In the genomic region with DNA sequence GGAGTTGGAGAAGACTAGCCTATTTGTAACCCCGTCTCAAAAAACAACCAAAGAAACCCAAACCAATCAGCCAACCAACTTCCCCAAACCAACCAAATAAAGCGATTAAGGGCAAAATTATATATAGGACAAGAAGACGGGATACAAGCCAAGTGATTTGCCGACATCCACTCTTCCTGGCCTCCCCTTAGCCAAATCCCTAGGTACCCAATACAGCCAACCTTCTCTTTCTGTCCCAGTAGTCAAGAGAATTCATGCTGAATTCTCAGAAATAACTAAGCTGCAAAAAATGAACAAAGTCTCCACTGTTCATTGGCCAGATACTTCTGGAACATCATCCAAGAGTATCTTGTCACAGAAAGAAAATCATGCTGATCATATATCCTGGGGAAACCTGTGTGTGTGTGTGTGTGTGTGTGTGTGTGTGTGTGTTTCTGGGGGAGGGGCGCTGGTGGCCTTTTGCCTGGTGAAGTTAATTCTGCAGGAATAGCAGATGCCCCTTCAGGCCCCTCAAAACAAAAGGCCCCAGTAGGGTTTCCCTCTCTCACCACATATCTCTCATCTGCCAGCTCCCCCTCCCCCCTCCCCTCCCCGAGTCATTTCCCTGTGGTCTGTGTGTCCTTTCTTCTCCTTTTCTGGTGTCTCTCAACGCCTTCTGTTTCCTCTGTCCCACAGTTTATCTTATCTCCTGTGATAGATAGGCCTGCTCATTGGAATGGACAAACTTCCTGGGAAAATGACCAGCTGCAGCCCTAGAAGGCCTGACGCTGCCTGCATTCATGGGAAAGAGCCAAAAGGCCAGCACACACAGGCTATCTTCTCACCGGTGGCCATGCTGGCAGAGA, we compare ENCODE assay signal across 9 mouse cellular contexts. TPM values are rescaled to one million over a fixed set of nuclear protein-coding genes. Genes with fewer than 3 reads are reported as not detected.
DNase-seq lines count a peak whose midpoint lies in the region; ATAC-seq lines count a peak whose summit lies in the region.
"Had no signal": no experiment of that assay in that cellular context is flagged by ENCODE, and none has a peak within 500 bp of the region (broad histone marks: within the 10 kb centered on the region; RNA-seq: fewer than 3 reads in every experiment).

No protein-coding gene starts in this region.

- no peak overlapping the region for H3K9ac ChIP-seq in hindbrain, embryonic 11.5 days (ENCODE audit: low read depth, low read length)

- ATAC-seq in hindbrain, embryonic 11.5 days (ENCODE audit: low FRiP score): peak; percentile 83

- 48% methylated on average over 9 of the region's 9 CpGs for WGBS in hindbrain, embryonic 11.5 days
- 51% methylated on average over 9 of the region's 9 CpGs for WGBS in limb, embryonic 10.5 days

- no peaks in the 10 kb centered on the region for H3K27me3 ChIP-seq in hindbrain, embryonic 11.5 days (ENCODE audit: control insufficient read depth, insufficient read depth, low read length)
- no peaks in the 10 kb centered on the region for H3K27me3 ChIP-seq in megakaryocyte, embryonic 14.5 days (replicated peaks)
- H3K27me3 ChIP-seq in limb, embryonic 10.5 days (ENCODE audit: low read depth, poor library complexity, severe bottlenecking): no peaks in the 10 kb centered on the region

- H3K4me3 ChIP-seq in hindbrain, embryonic 11.5 days (ENCODE audit: low read depth, low read length): no peak overlapping the region
- H3K4me3 ChIP-seq in megakaryocyte, embryonic 14.5 days (replicated peaks): peak overlapping the region; percentile 84
- H3K4me3 ChIP-seq in limb, embryonic 10.5 days: no peak overlapping the region

- no peaks in the 10 kb centered on the region for H3K4me1 ChIP-seq in hindbrain, embryonic 11.5 days (replicated peaks; ENCODE audit: control insufficient read depth, insufficient read depth, low read length)
- peaks cover 66% of the 10 kb centered on the region for H3K4me1 ChIP-seq in megakaryocyte, embryonic 14.5 days
- peaks cover 11% of the 10 kb centered on the region for H3K4me1 ChIP-seq in limb, embryonic 10.5 days

- peak; percentile 51 for DNase-seq in thymus, postnatal 0 days (ENCODE audit: low spot score)
- no peak for DNase-seq in thymus, adult 18-20 months
- DNase-seq in hindbrain, embryonic 11.5 days (ENCODE audit: low spot score): peak; percentile 61
- no peak for DNase-seq in urinary bladder, postnatal 14 days (ENCODE audit: low spot score)
- DNase-seq in limb, embryonic 10.5 days (ENCODE audit: low spot score): no peak
- DNase-seq in gastrocnemius, adult 18-20 months (ENCODE audit: low spot score): no peak
- DNase-seq in frontal cortex, postnatal 14 days (ENCODE audit: low spot score in 2 of 2): no peak

- H3K9me3 ChIP-seq in hindbrain, embryonic 11.5 days (ENCODE audit: control insufficient read depth, low read length): no peaks in the 10 kb centered on the region
- no peaks in the 10 kb centered on the region for H3K9me3 ChIP-seq in megakaryocyte, embryonic 14.5 days
- H3K9me3 ChIP-seq in limb, embryonic 10.5 days (replicated peaks): no peaks in the 10 kb centered on the region

- peak overlapping the region; percentile 4; the same call in 1 of the 2 replicates for H3K27ac ChIP-seq in hindbrain, embryonic 11.5 days (ENCODE audit: low read depth, low read length)
- H3K27ac ChIP-seq in limb, embryonic 10.5 days: no peak overlapping the region

- no peak overlapping the region for H3K4me2 ChIP-seq in hindbrain, embryonic 11.5 days (replicated peaks; ENCODE audit: low read depth, low read length)

- no peaks in the 10 kb centered on the region for H3K36me3 ChIP-seq in hindbrain, embryonic 11.5 days (ENCODE audit: control insufficient read depth, insufficient read depth, low read length)
- H3K36me3 ChIP-seq in megakaryocyte, embryonic 14.5 days (replicated peaks; ENCODE audit: low read length): no peaks in the 10 kb centered on the region
- H3K36me3 ChIP-seq in limb, embryonic 10.5 days: no peaks in the 10 kb centered on the region

RNA-seq across cellular contexts. Expression of a gene that starts 3.9 kb away (rescaled TPM):
- polyA plus RNA-seq in thymus, postnatal 0 days (2015; fragmentation: Nextera tagmentation; extraction: Ambion mirVana): 0.95 and 1.3 TPM in 2 replicates
- 0.28 TPM in 1 of 2 replicates, not detected in the other for polyA plus RNA-seq in hindbrain, embryonic 11.5 days (2014; fragmentation: Nextera tagmentation; extraction: Ambion mirVana)
- polyA plus RNA-seq in megakaryocyte, embryonic 14.5 days (2012; ENCODE audit: insufficient read depth, low replicate concordance): 0.04 TPM in 1 of 2 replicates, not detected in the other
- polyA plus RNA-seq in limb, embryonic 10.5 days (2016; fragmentation: Nextera tagmentation; extraction: Ambion mirVana): 0.14 TPM in 1 of 2 replicates, not detected in the other
- total RNA-seq in gastrocnemius, adult 18-20 months (2021): not detected

RNA-seq across cellular contexts. Expression of a gene that starts 25.6 kb away (rescaled TPM):
- 96.0 and 112 TPM in 2 replicates for polyA plus RNA-seq in thymus, postnatal 0 days (2015; fragmentation: Nextera tagmentation; extraction: Ambion mirVana)
- 84.4 and 85.3 TPM in 2 replicates for polyA plus RNA-seq in hindbrain, embryonic 11.5 days (2014; fragmentation: Nextera tagmentation; extraction: Ambion mirVana)
- 34.3 and 74.4 TPM in 2 replicates for polyA plus RNA-seq in megakaryocyte, embryonic 14.5 days (2012; ENCODE audit: insufficient read depth, low replicate concordance)
- polyA plus RNA-seq in limb, embryonic 10.5 days (2016; fragmentation: Nextera tagmentation; extraction: Ambion mirVana): 69.9 and 72.6 TPM in 2 replicates
- 10 to 100 TPM; 12.7 to 17.3 TPM for total RNA-seq in gastrocnemius, adult 18-20 months (2021)

RNA-seq across cellular contexts. Expression of a gene that starts 45.6 kb away (rescaled TPM):
- polyA plus RNA-seq in thymus, postnatal 0 days (2015; fragmentation: Nextera tagmentation; extraction: Ambion mirVana): 43.5 and 51.6 TPM in 2 replicates
- polyA plus RNA-seq in hindbrain, embryonic 11.5 days (2014; fragmentation: Nextera tagmentation; extraction: Ambion mirVana): 23.2 and 28.1 TPM in 2 replicates
- 4.2 and 9.1 TPM in 2 replicates for polyA plus RNA-seq in megakaryocyte, embryonic 14.5 days (2012; ENCODE audit: insufficient read depth, low replicate concordance)
- polyA plus RNA-seq in limb, embryonic 10.5 days (2016; fragmentation: Nextera tagmentation; extraction: Ambion mirVana): 20.8 and 24.6 TPM in 2 replicates
- total RNA-seq in gastrocnemius, adult 18-20 months (2021): 10 to 100 TPM; 37.0 to 39.0 TPM

RNA-seq across cellular contexts. Expression of a gene that starts 53.8 kb away (rescaled TPM):
- polyA plus RNA-seq in thymus, postnatal 0 days (2015; fragmentation: Nextera tagmentation; extraction: Ambion mirVana): 2.2 and 2.3 TPM in 2 replicates
- 0.52 and 0.84 TPM in 2 replicates for polyA plus RNA-seq in hindbrain, embryonic 11.5 days (2014; fragmentation: Nextera tagmentation; extraction: Ambion mirVana)
- polyA plus RNA-seq in megakaryocyte, embryonic 14.5 days (2012; ENCODE audit: insufficient read depth, low replicate concordance): not detected in 2 replicates
- 0.48 and 0.88 TPM in 2 replicates for polyA plus RNA-seq in limb, embryonic 10.5 days (2016; fragmentation: Nextera tagmentation; extraction: Ambion mirVana)
- not detected for total RNA-seq in gastrocnemius, adult 18-20 months (2021)
- total RNA-seq: heart, postnatal 36 days had no signal

RNA-seq across cellular contexts. Expression of a gene that starts 54.3 kb away (rescaled TPM):
- polyA plus RNA-seq in thymus, postnatal 0 days (2015; fragmentation: Nextera tagmentation; extraction: Ambion mirVana): not detected in 2 replicates
- 0.52 TPM in 1 of 2 replicates, not detected in the other for polyA plus RNA-seq in hindbrain, embryonic 11.5 days (2014; fragmentation: Nextera tagmentation; extraction: Ambion mirVana)
- polyA plus RNA-seq in megakaryocyte, embryonic 14.5 days (2012; ENCODE audit: insufficient read depth, low replicate concordance): 8.5 TPM in 1 of 2 replicates, not detected in the other
- not detected in 2 replicates for polyA plus RNA-seq in limb, embryonic 10.5 days (2016; fragmentation: Nextera tagmentation; extraction: Ambion mirVana)
- total RNA-seq in gastrocnemius, adult 18-20 months (2021): not detected
- total RNA-seq: heart, postnatal 36 days had no signal

Comparison
In these comparisons a context has a peak if more than half of its experiments do, and no peak if none do; other contexts are left out.
1. DNase-seq: peak in thymus, postnatal 0 days (single experiment) and hindbrain, embryonic 11.5 days (single experiment); none in thymus, adult 18-20 months (0 of 2), urinary bladder, postnatal 14 days (single experiment), limb, embryonic 10.5 days (single experiment), gastrocnemius, adult 18-20 months (single experiment) and frontal cortex, postnatal 14 days (0 of 2).